Mouse (Mus musculus) olfactory bulb, adult 2 months (tissue): Measurements from ENCODE around the gene Hist1h2ab.

Experiments
- CTCF ChIP-seq: fragments of 200-500 bp; IDR thresholded peaks from 2 replicates; pipeline ENCODE4 v1.5.1; 2012; ENCODE audit warnings: low read depth, mild to moderate bottlenecking, low read length, moderate library complexity; ENCODE audit not compliant: insufficient read depth
- POLR2A ChIP-seq: fragments of 200-500 bp; IDR thresholded peaks from 2 replicates; pipeline ENCODE4 v1.6.1; 2012; ENCODE audit warnings: mild to moderate bottlenecking, low read depth, low read length, moderate library complexity; ENCODE audit not compliant: insufficient read depth

DNA sequence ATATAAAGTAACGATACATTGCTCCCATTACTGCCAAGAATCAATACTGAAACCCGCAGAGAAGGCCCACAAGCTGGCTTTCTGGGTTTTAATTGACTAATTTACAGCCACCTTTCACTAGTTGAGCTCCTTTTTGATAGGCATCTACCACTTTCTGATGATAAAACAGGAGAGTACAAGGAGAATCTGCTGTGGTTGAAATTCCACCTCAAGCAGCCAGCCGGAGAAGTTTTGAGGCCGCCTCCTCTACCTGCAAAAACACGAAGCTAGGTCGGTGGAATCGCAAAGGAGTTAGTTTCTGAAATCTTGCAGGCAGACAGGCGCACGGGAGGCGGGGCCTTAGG, 12.3 kb downstream of the Hist1h2ab start:
- no peak for TF ChIP-seq CTCF
- no peak for TF ChIP-seq POLR2A
